Mouse (Mus musculus): Measurements from ENCODE around the gene Rpa3. TPM values are rescaled to one million over a fixed set of nuclear protein-coding genes. Genes with fewer than 3 reads are reported as not detected.
A peak's percentile ranks its signal among the peaks of the same experiment; 100 is the strongest.

The Rpa3 gene
- total RNA-seq (2017): 113 and 129 TPM in 2 replicates

GRCm38 (mm10) chr6:8259004-8259666 lies at the start of gene Rpa3, which contains the start of the genes Umad1 and Gm45062:
Rpa3 (minus strand) TSS chr6:8259173.
Umad1 (plus strand) TSS chr6:8259288.
Gm45062 (plus strand) TSS chr6:8259450.
- ATAC-seq (replicated peaks; ENCODE audit: low read depth, poor library complexity, severe bottlenecking): peak; percentile 98

DNA sequence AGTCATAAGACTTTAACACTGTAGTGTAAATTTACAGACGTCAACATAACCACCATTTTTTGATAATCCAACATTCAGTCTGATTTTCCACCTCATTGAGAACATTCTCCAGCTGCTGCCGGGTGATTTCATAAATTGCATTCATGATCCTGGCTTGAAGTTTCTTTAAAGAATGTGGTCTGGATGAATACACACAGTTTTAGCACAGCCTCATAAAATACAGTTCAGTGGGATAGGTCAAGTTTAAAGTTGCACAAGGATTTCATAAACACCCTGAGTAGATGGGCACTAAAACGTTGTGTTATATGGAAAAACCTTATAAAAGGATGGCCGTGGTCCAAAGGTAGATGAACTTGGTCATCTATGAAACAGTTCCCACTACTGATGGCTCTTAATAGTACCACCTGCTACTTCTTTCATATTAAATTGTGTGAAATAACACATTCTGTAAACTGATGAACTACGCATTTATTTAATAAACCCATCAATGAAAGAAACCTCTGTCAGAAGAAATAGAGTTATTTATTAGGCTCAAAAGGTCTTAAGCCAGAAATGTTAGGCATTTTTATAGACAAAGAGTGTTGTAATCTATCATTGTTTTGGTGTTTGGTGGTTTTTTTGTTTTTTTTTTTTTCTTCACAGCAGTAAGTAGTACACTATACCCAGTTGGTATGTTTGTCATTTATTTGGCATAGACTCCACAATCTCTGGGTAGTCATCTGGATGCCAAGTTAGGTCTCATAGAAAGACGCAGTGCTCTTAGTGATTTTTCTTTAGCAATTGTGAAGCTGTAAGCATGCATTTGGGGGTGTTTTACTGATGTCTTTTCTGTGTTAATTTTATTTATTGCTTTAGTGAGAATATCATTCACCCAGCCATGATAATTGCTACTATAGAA lies 49.2 kb upstream of the Rpa3 start:
- no peak for ATAC-seq (replicated peaks; ENCODE audit: low read depth, poor library complexity, severe bottlenecking)

DNA sequence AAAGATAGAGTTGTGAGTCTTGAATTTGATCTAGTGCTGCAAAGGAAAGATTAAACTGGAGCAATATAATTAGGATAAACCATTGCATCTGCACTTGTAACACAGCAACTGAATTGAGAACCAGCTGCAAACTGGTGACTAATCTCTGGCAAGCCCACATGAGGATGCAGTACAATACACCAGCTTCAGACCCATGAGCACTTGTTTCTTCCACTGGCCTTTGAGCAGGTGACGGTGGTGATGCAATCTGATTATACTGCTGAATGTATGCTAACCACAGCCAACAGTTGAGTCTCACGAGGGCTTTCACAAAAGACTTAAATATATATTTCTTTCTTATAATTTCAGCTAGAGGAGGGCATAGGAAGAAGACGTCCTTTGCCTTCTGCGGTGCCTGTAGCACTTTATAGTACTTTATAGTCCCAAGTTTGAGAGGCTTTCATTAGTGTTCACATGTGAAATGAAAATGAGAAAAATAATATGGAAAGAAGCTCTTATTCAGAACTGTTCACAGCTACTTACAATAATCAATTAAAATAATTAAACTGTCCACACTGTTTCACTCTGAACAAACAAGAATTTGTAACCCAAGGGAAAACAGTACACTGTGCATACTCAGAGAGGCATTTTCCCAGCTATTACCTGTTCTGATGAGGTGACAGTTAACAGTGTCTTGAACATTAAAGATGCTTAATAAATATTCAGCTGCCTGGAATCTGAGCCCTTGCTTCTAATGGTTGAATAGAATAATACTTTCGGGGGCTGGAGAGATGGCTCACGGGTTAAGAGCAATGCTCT lies 40.3 kb upstream of the Rpa3 start:
- ATAC-seq (replicated peaks; ENCODE audit: low read depth, poor library complexity, severe bottlenecking): peak; percentile 47; the same call in 1 of the 2 replicates

DNA sequence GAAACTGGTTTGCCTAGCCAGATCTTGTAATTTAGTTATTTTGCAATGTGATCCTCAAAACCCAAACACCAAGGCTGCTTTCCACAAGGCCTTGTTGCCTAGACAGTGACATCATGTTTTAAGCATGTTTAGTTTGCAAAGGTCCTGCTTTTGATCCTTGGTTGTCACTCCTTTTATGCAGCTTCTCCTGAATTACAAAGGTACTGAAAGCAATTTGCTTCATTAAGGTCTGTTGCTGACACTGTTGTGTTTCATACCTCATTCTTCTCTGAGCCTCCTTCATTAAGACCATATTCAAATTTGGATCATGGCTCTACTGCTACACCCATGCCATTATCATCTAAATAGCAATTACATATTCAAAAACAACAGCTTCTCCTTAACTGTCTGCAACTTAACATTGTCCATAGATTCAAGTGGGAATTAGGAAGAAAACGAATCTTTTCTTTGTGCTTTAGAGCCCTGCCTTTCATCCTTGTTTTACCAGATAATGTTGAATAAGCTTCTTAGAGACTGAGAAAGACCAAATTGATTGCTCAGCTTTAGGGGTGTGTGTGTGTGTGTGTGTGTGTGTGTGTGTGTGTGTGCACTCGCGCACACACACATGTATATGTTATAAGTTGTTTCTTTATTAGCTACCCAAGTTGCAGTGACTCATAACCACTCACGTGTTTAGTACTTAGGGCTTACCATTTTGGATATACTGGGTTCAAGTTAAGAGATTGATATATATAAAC lies 35.2 kb upstream of the Rpa3 start:
- ATAC-seq (replicated peaks; ENCODE audit: low read depth, poor library complexity, severe bottlenecking): no peak

GRCm38 (mm10) chr6:8288755-8289580 lies 30.0 kb upstream of the Rpa3 start:
- peak; percentile 62 for ATAC-seq (replicated peaks; ENCODE audit: low read depth, poor library complexity, severe bottlenecking)

DNA sequence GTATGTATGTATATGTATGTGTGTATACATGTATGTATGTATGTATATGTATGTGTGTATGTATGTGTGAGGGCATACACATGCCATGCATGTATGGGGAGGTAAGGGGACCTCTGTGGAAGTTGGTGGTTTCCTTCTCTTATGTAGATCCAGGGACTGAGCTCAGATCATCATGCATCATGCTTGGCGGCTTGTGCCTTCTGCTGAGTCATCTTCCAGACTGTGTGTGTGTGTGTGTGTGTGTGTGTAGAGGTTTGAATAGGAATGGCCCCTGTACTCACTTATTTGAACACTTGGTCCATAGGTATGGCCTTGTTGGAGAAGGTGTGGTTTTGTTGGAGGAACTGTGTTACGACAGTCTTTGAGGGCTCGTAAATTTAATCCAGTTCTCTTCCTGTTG lies 27.2 kb upstream of the Rpa3 start:
- 0 out of 2 replicates have a peak, but pooled peaks have one; percentile 27 for ATAC-seq (replicated peaks; ENCODE audit: low read depth, poor library complexity, severe bottlenecking)

GRCm38 (mm10) chr6:8285401-8285960 lies 26.5 kb upstream of the Rpa3 start:
- no peak for ATAC-seq (replicated peaks; ENCODE audit: low read depth, poor library complexity, severe bottlenecking)

DNA sequence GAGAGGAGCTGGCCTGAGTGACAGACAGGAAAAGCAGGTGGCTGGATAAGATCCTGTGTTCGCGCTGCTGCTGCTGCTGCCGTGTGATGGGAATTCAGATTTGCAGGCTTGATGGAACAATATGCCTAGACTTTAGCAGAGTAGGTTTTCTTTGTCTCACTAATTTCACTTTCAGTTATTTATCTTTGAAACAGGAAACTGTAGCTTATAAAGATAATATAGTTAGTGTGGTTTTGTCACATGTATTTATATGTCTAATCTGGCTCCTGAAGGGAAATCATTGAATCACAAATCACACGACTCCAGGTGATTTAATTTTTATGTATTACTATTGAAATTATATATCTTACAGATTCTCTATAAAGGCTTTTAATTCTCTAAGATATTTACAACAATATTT lies 24.3 kb upstream of the Rpa3 start:
- no peak for ATAC-seq (replicated peaks; ENCODE audit: low read depth, poor library complexity, severe bottlenecking)

DNA sequence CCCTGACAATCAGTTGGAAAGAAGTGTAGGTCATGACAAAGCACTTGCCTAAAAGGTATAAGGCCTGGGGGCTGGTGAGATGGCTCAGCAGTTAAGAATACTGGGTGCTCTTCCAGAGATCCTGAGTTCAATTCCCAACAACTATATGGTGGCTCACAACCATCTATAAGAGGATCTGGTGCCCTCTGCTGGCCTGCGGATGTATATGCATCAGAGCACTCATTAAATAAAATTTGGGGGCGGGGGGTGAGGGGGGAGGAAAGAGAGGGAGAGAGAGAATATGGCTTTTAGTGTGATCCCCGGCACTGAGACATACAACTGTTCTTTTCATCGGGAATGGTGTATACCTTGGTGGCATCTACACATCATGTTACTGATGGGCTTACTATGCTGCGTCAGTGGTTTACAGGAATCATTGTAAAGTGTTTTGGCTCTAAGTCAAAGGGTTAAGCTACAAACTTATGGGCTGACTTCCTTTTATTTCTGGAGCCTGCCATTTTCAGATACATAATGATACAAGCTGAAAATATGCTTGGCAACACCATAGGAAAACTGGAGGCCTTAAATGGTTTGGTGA lies 19.5 kb upstream of the Rpa3 start:
- ATAC-seq (replicated peaks; ENCODE audit: low read depth, poor library complexity, severe bottlenecking): peak; percentile 53

GRCm38 (mm10) chr6:8276431-8276830 lies 17.5 kb upstream of the Rpa3 start:
- ATAC-seq (replicated peaks; ENCODE audit: low read depth, poor library complexity, severe bottlenecking): no peak

DNA sequence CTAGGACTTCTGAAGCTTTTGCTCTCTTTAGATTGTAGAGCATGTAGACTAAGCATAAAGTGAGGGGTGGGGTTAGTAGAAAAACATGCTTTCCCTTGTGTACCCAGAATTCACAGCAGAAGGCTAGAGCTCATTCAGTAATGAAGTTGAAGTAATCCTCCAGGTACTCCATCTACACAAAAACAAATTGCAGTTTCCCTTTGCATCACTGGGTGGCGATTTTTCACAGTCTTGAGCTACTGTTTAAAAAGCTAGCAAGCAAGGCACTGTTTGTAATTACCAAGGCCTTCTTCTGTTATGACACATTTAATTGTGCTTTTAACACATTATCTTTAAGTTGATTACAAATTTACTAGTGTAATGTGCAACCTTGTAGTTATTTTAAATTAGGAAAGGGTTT lies 16.1 kb upstream of the Rpa3 start:
- peak; percentile 70 for ATAC-seq (replicated peaks; ENCODE audit: low read depth, poor library complexity, severe bottlenecking)

GRCm38 (mm10) chr6:8274387-8275054 lies 15.5 kb upstream of the Rpa3 start:
- ATAC-seq (replicated peaks; ENCODE audit: low read depth, poor library complexity, severe bottlenecking): peak; percentile 83

DNA sequence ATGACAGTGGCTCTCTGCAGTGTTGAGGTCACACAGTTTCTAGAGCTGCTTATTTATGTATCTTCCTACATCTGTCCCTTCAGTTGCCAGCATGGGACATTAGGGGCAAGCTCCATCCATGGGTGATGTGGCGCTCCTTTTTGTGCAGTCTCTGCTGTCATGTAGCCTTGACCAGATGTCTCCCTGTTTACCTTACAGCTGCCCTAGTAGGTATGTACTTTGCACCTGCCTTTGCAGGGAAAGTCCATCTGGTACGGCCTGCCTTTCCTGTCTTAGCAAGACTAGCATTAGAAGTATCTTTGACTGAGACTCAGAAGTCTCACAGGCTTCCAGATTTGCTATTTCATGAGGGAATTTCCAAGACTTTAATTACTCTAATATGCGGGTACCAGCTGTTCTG lies 12.1 kb upstream of the Rpa3 start:
- no peak for ATAC-seq (replicated peaks; ENCODE audit: low read depth, poor library complexity, severe bottlenecking)

GRCm38 (mm10) chr6:8259667-8260044 lies 683 bp upstream of the Rpa3 start:
- no peak; the same call in 1 of the 2 replicates for ATAC-seq (replicated peaks; ENCODE audit: low read depth, poor library complexity, severe bottlenecking)

DNA sequence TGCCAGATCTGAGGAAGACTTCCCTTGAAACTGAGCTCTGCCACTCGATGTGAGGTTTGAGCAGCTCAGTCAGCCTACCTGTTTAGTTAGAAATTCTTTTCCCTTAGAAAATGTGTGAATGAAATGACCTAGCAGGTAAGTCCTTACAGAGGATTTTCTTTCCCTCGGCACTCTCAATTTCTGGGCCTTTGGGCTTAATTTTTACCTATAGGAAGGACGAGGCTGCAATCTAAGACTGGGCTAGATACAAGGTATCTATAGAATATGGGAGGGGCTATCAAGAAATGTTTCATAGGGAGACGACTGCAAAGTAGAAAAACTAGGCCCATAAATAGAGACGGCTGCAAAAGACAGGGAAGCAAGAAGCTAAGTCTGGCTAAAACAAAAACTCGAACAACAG lies 657 bp downstream of the Rpa3 start:
- no peak for ATAC-seq (replicated peaks; ENCODE audit: low read depth, poor library complexity, severe bottlenecking)

DNA sequence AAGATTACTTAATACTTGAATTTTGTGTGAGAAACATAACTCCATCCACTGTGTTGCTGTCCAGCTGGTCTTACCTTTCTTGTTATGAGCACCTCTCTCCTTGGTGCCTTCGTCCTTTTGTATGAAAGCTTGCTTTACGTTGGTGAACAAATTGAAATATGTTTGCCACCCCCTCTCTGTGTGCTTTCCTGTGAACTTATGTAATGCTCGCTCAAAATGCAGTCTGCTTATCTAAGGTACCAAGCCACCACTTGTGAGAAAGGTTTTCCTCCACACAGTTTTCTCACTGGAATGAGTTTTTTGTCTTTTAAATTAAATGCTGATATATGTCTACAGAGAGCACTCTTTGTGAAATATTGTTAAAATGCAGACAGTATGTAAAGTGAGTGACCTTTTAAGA lies 30.4 kb downstream of the Rpa3 start:
- no peak for ATAC-seq (replicated peaks; ENCODE audit: low read depth, poor library complexity, severe bottlenecking)

GRCm38 (mm10) chr6:8227035-8227434 lies 31.9 kb downstream of the Rpa3 start:
- no peak for ATAC-seq (replicated peaks; ENCODE audit: low read depth, poor library complexity, severe bottlenecking)

DNA sequence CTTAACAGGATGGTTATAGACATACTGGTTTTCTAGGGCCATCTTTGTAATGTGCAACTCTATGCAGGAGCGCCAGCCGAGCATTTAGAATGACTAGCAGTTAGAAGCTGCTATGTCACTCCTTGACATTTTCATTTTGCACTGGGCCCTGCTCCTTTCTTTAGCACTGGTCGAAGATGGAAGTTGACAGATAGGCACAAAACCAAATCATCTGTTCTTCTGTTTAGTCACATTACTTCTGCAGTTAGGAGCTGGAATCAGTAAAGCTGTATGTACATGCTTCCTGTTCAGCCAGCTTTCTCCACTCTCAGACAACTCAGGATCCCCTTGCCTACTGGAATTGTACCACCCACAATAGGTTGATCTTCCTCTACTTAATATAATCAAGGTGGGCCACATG lies 48.3 kb downstream of the Rpa3 start:
- no peak for ATAC-seq (replicated peaks; ENCODE audit: low read depth, poor library complexity, severe bottlenecking)

All from common myeloid progenitor, adult 5-6 weeks (primary cell).